Mouse (Mus musculus): ENCODE measurements around the gene Gm6685. TPM values are rescaled to one million over a fixed set of nuclear protein-coding genes. Genes with fewer than 3 reads are reported as not detected.

Gene Gm6685
- polyA plus RNA-seq, 1 experiment = 1.6 TPM

GRCm38 (mm10) chr11:28343465-28343864 is 3.8 kb upstream of the Gm6685 start:
- H3K36me3 ChIP-seq (ENCODE audit: control insufficient read depth, insufficient read depth, low read length, poor library complexity, severe bottlenecking) = no peaks in the 10 kb centered on the region
- no peaks in the 10 kb centered on the region for H3K9me3 ChIP-seq (replicated peaks; ENCODE audit: control insufficient read depth, insufficient read depth, low read length, poor library complexity, severe bottlenecking)
- H3K9ac ChIP-seq (ENCODE audit: low read depth, poor library complexity, severe bottlenecking) = no peak overlapping the region
- no peaks in the 10 kb centered on the region for H3K4me1 ChIP-seq (ENCODE audit: control insufficient read depth, insufficient read depth, low read length)
- H3K4me3 ChIP-seq (ENCODE audit: low read depth, low read length) = no peak overlapping the region
- H3K27ac ChIP-seq (ENCODE audit: insufficient read depth, low read length) = no peak overlapping the region
- H3K27me3 ChIP-seq (ENCODE audit: control insufficient read depth, insufficient read depth, low read length, poor library complexity, severe bottlenecking) = no peaks in the 10 kb centered on the region
- TF ChIP-seq POLR2A (IDR thresholded peaks at IDR 0.05; ENCODE audit: insufficient read depth, low read length) (no peak), EP300 (IDR thresholded peaks at IDR 0.05; ENCODE audit: insufficient read depth, low read depth, low read length) (no peak)

- H3K4me3 ChIP-seq (ENCODE audit: low read depth, low read length) = no peak overlapping the region
- no peaks in the 10 kb centered on the region for H3K4me1 ChIP-seq (ENCODE audit: control insufficient read depth, insufficient read depth, low read length)
- H3K9ac ChIP-seq (ENCODE audit: low read depth, poor library complexity, severe bottlenecking) = no peak overlapping the region
- H3K27ac ChIP-seq (ENCODE audit: insufficient read depth, low read length) = no peak overlapping the region
- H3K27me3 ChIP-seq (ENCODE audit: control insufficient read depth, insufficient read depth, low read length, poor library complexity, severe bottlenecking) = no peaks in the 10 kb centered on the region
- H3K9me3 ChIP-seq (replicated peaks; ENCODE audit: control insufficient read depth, insufficient read depth, low read length, poor library complexity, severe bottlenecking) = no peaks in the 10 kb centered on the region
- no peaks in the 10 kb centered on the region for H3K36me3 ChIP-seq (ENCODE audit: control insufficient read depth, insufficient read depth, low read length, poor library complexity, severe bottlenecking)
- TF ChIP-seq CTCF (IDR thresholded peaks at IDR 0.05; ENCODE audit: low read depth, low read length) (no peak), POLR2A (IDR thresholded peaks at IDR 0.05; ENCODE audit: insufficient read depth, low read length) (no peak), EP300 (IDR thresholded peaks at IDR 0.05; ENCODE audit: insufficient read depth, low read depth, low read length) (no peak)
Observed at GRCm38 (mm10) chr11:28341887-28342286, 2.2 kb upstream of the Gm6685 start.

DNA sequence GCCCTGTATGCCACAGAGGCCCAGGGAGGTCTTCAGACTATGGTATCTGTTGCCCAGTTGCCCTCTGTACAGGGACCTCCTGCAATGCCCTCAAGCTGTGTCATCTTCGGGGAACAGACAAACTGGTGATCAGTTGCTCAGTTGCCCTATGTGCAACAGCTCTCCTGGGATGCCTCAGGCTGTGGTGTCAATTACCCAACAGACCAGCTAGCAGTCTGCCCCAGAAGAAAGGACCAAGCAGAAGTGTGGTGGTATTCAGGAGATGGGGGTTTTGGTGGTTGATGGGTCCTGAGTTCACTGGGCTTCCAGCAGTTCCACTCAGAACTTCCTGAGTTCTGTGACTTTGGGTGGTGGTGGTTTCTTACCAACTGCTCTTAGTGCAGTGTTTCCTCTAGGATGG is 11.8 kb downstream of the Gm6685 start:
- Histone ChIP-seq H3K9me3 (replicated peaks; ENCODE audit: control insufficient read depth, insufficient read depth, low read length, poor library complexity, severe bottlenecking) (no peaks in the 10 kb centered on the region), H3K27me3 (ENCODE audit: control insufficient read depth, insufficient read depth, low read length, poor library complexity, severe bottlenecking) (no peaks in the 10 kb centered on the region), H3K27ac (ENCODE audit: insufficient read depth, low read length) (no peak overlapping the region), H3K9ac (ENCODE audit: low read depth, poor library complexity, severe bottlenecking) (no peak overlapping the region), H3K4me1 (ENCODE audit: control insufficient read depth, insufficient read depth, low read length) (no peaks in the 10 kb centered on the region), H3K36me3 (ENCODE audit: control insufficient read depth, insufficient read depth, low read length, poor library complexity, severe bottlenecking) (no peaks in the 10 kb centered on the region), H3K4me3 (ENCODE audit: low read depth, low read length) (no peak overlapping the region)
- TF ChIP-seq CTCF (IDR thresholded peaks at IDR 0.05; ENCODE audit: low read depth, low read length) = no peak
- no peak for TF ChIP-seq EP300 (IDR thresholded peaks at IDR 0.05; ENCODE audit: insufficient read depth, low read depth, low read length)
- TF ChIP-seq POLR2A (IDR thresholded peaks at IDR 0.05; ENCODE audit: insufficient read depth, low read length) = no peak

GRCm38 (mm10) chr11:28313396-28313795 is 26.3 kb downstream of the Gm6685 start:
- H3K4me3 ChIP-seq (ENCODE audit: low read depth, low read length) = no peak overlapping the region
- no peaks in the 10 kb centered on the region for H3K4me1 ChIP-seq (ENCODE audit: control insufficient read depth, insufficient read depth, low read length)
- no peaks in the 10 kb centered on the region for H3K36me3 ChIP-seq (ENCODE audit: control insufficient read depth, insufficient read depth, low read length, poor library complexity, severe bottlenecking)
- TF ChIP-seq EP300 (IDR thresholded peaks at IDR 0.05; ENCODE audit: insufficient read depth, low read depth, low read length) (no peak), POLR2A (IDR thresholded peaks at IDR 0.05; ENCODE audit: insufficient read depth, low read length) (no peak), CTCF (IDR thresholded peaks at IDR 0.05; ENCODE audit: low read depth, low read length) (no peak)
- H3K9ac ChIP-seq (ENCODE audit: low read depth, poor library complexity, severe bottlenecking) = no peak overlapping the region
- H3K27me3 ChIP-seq (ENCODE audit: control insufficient read depth, insufficient read depth, low read length, poor library complexity, severe bottlenecking) = no peaks in the 10 kb centered on the region
- H3K9me3 ChIP-seq (replicated peaks; ENCODE audit: control insufficient read depth, insufficient read depth, low read length, poor library complexity, severe bottlenecking) = 0 out of 2 replicates have a peak, but pooled peaks cover 5% of the 10 kb centered on the region
- H3K27ac ChIP-seq (ENCODE audit: insufficient read depth, low read length) = no peak overlapping the region

DNA sequence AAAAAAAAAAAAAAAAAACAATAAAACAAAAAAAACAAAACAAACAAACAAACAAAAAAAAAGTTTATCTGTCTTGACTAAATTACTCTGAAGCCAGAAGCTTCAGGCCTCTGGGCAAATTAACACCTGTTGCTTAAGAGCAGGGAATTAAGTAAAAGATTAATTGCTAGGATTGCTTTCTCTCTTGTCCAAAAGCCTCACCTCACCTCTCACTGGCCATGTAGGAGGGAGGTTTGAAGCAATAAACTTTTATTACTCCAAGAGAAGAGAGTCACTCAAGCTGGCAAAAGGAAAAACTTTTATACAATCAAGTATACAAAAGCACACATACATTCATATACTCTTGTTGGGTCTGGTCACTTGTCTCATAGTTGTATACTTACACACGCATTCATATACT is 31.9 kb downstream of the Gm6685 start:
- no peaks in the 10 kb centered on the region for H3K36me3 ChIP-seq (ENCODE audit: control insufficient read depth, insufficient read depth, low read length, poor library complexity, severe bottlenecking)
- no peak for TF ChIP-seq POLR2A (IDR thresholded peaks at IDR 0.05; ENCODE audit: insufficient read depth, low read length)
- TF ChIP-seq EP300 (IDR thresholded peaks at IDR 0.05; ENCODE audit: insufficient read depth, low read depth, low read length) = no peak
- no peaks in the 10 kb centered on the region for H3K4me1 ChIP-seq (ENCODE audit: control insufficient read depth, insufficient read depth, low read length)
- 0 out of 2 replicates have a peak, but pooled peaks cover 5% of the 10 kb centered on the region for H3K9me3 ChIP-seq (replicated peaks; ENCODE audit: control insufficient read depth, insufficient read depth, low read length, poor library complexity, severe bottlenecking)
- no peak overlapping the region for H3K9ac ChIP-seq (ENCODE audit: low read depth, poor library complexity, severe bottlenecking)
- H3K4me3 ChIP-seq (ENCODE audit: low read depth, low read length) = no peak overlapping the region
- no peaks in the 10 kb centered on the region for H3K27me3 ChIP-seq (ENCODE audit: control insufficient read depth, insufficient read depth, low read length, poor library complexity, severe bottlenecking)
- no peak overlapping the region for H3K27ac ChIP-seq (ENCODE audit: insufficient read depth, low read length)

- TF ChIP-seq POLR2A (IDR thresholded peaks at IDR 0.05; ENCODE audit: insufficient read depth, low read length) = no peak
- no peak for TF ChIP-seq CTCF (IDR thresholded peaks at IDR 0.05; ENCODE audit: low read depth, low read length)
- no peak for TF ChIP-seq EP300 (IDR thresholded peaks at IDR 0.05; ENCODE audit: insufficient read depth, low read depth, low read length)
Observed at GRCm38 (mm10) chr11:28290440-28290839, 49.2 kb downstream of the Gm6685 start.

More at GRCm38 (mm10) chr11:28290440-28290839, 49.2 kb downstream of the Gm6685 start:
- Histone ChIP-seq H3K36me3 (ENCODE audit: control insufficient read depth, insufficient read depth, low read length, poor library complexity, severe bottlenecking) (no peaks in the 10 kb centered on the region), H3K9ac (ENCODE audit: low read depth, poor library complexity, severe bottlenecking) (no peak overlapping the region), H3K4me1 (ENCODE audit: control insufficient read depth, insufficient read depth, low read length) (no peaks in the 10 kb centered on the region), H3K27me3 (ENCODE audit: control insufficient read depth, insufficient read depth, low read length, poor library complexity, severe bottlenecking) (no peaks in the 10 kb centered on the region), H3K4me3 (ENCODE audit: low read depth, low read length) (no peak overlapping the region), H3K9me3 (replicated peaks; ENCODE audit: control insufficient read depth, insufficient read depth, low read length, poor library complexity, severe bottlenecking) (peaks cover 12% of the 10 kb centered on the region), H3K27ac (ENCODE audit: insufficient read depth, low read length) (no peak overlapping the region)

Other genes with a start within 250 kb of the Gm6685 start
- gene Ccdc85a, start 244.5 kb upstream of the Gm6685 start, polyA plus RNA-seq (2011; ENCODE audit: insufficient read depth, insufficient read length, low read depth, missing spikeins) = 3.6 and 4.9 TPM in 2 replicates

Data from ES-Bruce4 (cell line).